Mouse (Mus musculus): ENCODE measurements around the gene Pdcd6ip. TPM values are rescaled to one million over a fixed set of nuclear protein-coding genes. Genes with fewer than 3 reads are reported as not detected.
A peak's percentile ranks its signal among the peaks of the same experiment; 100 is the strongest.
"Not testable (repeated sequence)": the region's sequence is repeated elsewhere in the genome, so short reads cannot be mapped to it uniquely, and the experiment has no call there.

Gene Pdcd6ip
- polyA plus RNA-seq, 1 experiment from 2014 or later, result 59.6 TPM

DNA sequence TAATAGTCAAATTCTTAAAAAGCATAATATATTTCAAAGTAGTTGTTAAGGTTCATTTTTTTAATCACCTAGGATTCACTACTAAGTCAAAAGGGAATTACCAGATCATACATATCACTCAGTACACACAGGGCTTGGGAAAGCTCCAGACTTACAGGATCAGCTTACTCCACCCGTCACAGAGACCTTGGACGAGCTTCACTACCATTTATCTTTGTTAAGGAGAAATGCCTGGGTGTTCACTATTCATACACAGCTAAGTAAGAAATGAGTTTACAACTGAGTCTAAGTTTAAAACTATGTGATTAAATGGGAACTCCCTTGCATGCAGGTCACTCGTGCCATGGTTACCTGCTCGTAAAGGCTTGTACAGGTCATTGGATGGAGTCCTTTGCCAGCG, 35.7 kb downstream of the Pdcd6ip start:
- no peak for ATAC-seq (ENCODE audit: low FRiP score)
- Histone ChIP-seq H3K9me3 (replicated peaks) (0 out of 2 replicates have a peak, but pooled peaks cover 8% of the 10 kb centered on the region), H3K36me3 (peaks cover 62% of the 10 kb centered on the region)

DNA sequence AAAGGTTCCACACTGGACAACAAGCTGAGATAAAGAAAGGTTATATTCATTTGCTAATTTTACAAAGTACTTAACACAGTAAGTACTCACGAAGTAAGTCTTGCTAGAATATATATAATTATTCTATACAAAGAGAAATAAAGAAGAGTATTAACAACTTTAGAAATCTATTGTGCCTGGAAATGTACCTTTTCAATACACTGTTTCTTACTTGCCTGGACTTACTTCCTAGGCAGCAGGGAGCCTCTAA, 37.3 kb downstream of the Pdcd6ip start:
- H3K27me3 ChIP-seq, result no peaks in the 10 kb centered on the region
- no peak overlapping the region for H3K4me3 ChIP-seq
- H3K9ac ChIP-seq, result no peak overlapping the region
- 95% methylated on average over 1 of the region's 1 CpGs for WGBS
- no peak for ATAC-seq (ENCODE audit: low FRiP score)
- no peak overlapping the region for H3K27ac ChIP-seq
- H3K4me1 ChIP-seq, result no peaks in the 10 kb centered on the region
- H3K36me3 ChIP-seq, result peaks cover 68% of the 10 kb centered on the region
- 0 out of 2 replicates have a peak, but pooled peaks cover 8% of the 10 kb centered on the region for H3K9me3 ChIP-seq (replicated peaks)
- H3K4me2 ChIP-seq (replicated peaks), result no peak overlapping the region

More for the DNA sequence above, 35.7 kb downstream of the Pdcd6ip start:
- Histone ChIP-seq H3K9ac (no peak overlapping the region), H3K4me1 (no peaks in the 10 kb centered on the region), H3K4me3 (no peak overlapping the region), H3K27ac (no peak overlapping the region), H3K27me3 (no peaks in the 10 kb centered on the region), H3K4me2 (replicated peaks) (no peak overlapping the region)
- WGBS, result 89% methylated on average over 5 of the region's 5 CpGs

DNA sequence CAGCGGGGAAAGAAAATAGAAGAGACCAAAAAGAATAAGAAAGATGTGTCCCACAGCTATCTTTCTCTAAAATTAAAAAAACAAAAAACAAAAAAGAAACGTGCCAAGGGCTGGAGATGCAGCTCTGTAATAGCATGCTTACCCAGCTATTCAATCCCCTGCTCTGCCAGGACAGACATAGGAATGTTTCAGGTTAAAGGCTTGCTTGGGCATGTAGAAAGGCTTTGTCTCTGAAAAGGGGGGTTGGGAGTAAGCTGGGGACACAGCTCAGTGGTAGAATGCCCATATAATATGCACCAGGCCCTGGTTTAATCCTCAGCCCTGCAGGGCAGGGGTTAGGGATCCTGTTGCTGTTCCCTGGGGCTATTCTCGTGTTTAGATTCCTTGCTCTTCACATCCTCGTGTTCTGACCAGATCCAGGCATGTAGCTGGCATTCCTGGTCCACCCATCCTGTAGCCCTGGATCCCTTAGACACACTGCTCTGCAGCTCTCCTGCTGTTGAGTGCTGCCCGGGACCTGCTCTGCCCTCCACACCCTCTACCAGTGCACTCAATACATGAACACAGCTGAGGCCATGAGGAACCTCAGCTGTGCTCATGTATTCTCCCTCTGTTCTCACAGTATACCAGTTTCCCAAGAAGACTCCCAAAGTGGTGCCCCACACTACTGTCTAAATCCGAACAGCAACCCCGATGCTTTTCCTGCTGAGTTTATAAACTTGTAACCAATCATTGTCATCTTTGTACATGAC, 37.8 kb downstream of the Pdcd6ip start:
- WGBS, result 84% methylated on average over 7 of the region's 7 CpGs
- no peaks in the 10 kb centered on the region for H3K27me3 ChIP-seq
- H3K9ac ChIP-seq, result no peak overlapping the region
- peaks cover 72% of the 10 kb centered on the region for H3K36me3 ChIP-seq
- H3K9me3 ChIP-seq (replicated peaks), result 0 out of 2 replicates have a peak, but pooled peaks cover 8% of the 10 kb centered on the region
- H3K4me1 ChIP-seq, result no peaks in the 10 kb centered on the region
- H3K4me3 ChIP-seq, result no peak overlapping the region
- H3K4me2 ChIP-seq (replicated peaks), result no peak overlapping the region
- no peak for ATAC-seq (ENCODE audit: low FRiP score)
- no peak overlapping the region for H3K27ac ChIP-seq

DNA sequence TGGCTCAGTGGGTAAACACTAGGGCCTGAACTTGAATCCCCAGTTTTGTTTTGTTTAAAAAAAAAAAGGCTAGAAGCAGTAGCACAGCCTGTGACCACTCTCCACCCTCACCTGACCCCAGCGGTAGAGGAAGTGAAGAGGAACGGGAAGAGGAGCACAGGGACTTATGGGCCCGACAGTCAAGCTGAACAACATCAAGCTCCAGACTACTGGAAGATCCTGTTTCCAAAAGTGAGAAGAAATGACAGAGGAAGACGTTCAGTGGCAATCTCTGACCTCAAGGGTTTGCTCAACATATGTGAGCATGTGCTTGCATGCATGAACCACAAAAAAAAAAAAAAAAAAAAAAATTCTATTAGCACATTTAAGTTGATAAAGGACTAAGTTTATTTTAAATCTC, 44.6 kb downstream of the Pdcd6ip start:
- 0 out of 2 replicates have a peak, but pooled peaks cover 7% of the 10 kb centered on the region for H3K9me3 ChIP-seq (replicated peaks)
- H3K27ac ChIP-seq, result no peak overlapping the region
- no peak for ATAC-seq (ENCODE audit: low FRiP score)
- H3K4me3 ChIP-seq, result no peak overlapping the region
- H3K4me1 ChIP-seq, result no peaks in the 10 kb centered on the region
- 91% methylated on average over 4 of the region's 4 CpGs for WGBS
- peaks cover 57% of the 10 kb centered on the region for H3K36me3 ChIP-seq
- no peaks in the 10 kb centered on the region for H3K27me3 ChIP-seq
- no peak overlapping the region for H3K4me2 ChIP-seq (replicated peaks)
- no peak overlapping the region for H3K9ac ChIP-seq

DNA sequence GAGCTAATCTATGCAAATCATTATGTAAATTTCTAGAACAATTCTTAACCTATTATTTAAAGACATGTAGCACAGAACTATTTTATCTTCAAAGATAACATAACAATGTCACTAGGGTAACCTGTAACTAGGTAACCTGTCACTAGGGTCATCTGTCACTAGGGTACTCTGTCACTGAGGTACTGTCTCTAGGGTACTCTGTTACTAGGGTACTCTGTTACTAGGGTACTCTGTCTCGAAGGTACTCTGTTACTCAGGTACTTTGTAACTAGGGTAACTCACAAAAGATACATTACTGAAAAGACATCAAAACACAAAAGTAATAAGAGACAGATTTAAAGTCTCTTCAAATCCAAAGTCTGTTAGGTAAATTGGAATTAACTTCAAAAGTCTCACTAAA, 50.2 kb downstream of the Pdcd6ip start:
- Histone ChIP-seq H3K9ac (no peak overlapping the region), H3K36me3 (peaks cover 61% of the 10 kb centered on the region), H3K9me3 (replicated peaks) (no peaks in the 10 kb centered on the region), H3K27ac (no peak overlapping the region), H3K4me3 (no peak overlapping the region), H3K27me3 (no peaks in the 10 kb centered on the region), H3K4me2 (replicated peaks) (no peak overlapping the region), H3K4me1 (no peaks in the 10 kb centered on the region)
- ATAC-seq (ENCODE audit: low FRiP score), result no peak
- WGBS, result 87% methylated on average over 1 of the region's 1 CpGs

DNA sequence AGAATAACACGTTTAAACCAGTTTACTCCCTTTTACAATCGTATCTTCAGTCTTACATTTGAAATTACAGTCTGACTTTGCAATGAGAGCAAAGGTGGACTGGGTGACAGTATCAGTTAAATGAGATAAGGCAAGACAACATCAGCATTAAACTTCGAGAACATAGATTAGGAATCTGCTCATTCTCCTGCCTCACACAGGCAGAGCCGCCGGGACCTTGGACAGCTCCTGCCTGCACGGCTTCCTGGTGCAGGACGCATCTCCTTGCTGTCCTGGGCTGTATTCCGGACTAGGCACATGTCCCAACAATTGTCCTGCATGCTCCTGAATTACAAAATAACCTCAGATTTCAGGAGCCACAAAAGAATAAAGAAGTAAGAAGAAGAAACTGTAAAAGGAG, 54.5 kb downstream of the Pdcd6ip start:
- Histone ChIP-seq H3K4me1 (no peaks in the 10 kb centered on the region), H3K9ac (no peak overlapping the region), H3K4me3 (no peak overlapping the region), H3K9me3 (replicated peaks) (no peaks in the 10 kb centered on the region), H3K4me2 (replicated peaks) (no peak overlapping the region), H3K27me3 (no peaks in the 10 kb centered on the region), H3K27ac (no peak overlapping the region), H3K36me3 (peaks cover 37% of the 10 kb centered on the region)
- WGBS, result 83% methylated on average over 8 of the region's 8 CpGs
- ATAC-seq (ENCODE audit: low FRiP score), result no peak

DNA sequence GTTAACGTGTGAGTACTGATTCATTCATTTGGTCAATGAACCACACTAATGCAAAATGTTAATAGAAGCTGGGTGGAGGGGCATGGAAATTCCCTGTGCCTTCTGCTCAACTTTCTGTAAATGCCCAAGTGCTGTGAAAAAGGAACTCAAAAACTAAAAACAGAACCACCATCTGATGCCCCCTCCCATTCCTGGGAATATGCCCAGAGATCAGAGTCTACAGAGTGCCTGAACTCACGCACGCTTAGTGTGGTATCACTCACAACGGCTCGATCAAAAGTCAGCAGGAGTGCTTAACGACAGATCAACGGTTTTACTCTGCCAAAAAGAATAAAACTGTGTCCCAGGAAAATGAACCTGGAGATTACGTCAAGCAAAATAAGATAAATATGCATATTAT, 57.3 kb downstream of the Pdcd6ip start:
- Histone ChIP-seq H3K27ac (no peak overlapping the region), H3K27me3 (no peaks in the 10 kb centered on the region), H3K4me1 (no peaks in the 10 kb centered on the region), H3K4me3 (no peak overlapping the region), H3K36me3 (peaks cover 20% of the 10 kb centered on the region), H3K4me2 (replicated peaks) (no peak overlapping the region), H3K9me3 (replicated peaks) (no peaks in the 10 kb centered on the region), H3K9ac (no peak overlapping the region)
- WGBS, result 89% methylated on average over 8 of the region's 8 CpGs
- no peak for ATAC-seq (ENCODE audit: low FRiP score)

DNA sequence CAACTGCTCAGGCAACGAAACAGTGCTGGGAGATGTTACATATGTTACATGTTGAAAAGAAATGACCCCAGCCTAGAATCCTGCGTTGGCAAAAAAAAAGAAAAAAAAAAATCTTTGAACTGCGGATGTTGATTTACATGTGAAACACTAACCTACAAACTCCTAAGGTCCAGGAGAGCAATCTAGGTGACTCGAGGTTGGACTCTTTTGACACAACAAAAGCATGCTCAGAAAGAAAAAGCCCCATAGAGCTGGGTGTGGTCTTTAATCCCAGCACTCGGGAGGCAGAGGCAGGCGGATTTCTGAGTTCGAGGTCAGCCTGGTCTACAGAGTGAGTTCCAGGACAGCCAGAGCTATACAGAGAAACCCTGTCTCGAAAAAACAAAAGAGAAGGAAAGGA, 58.8 kb downstream of the Pdcd6ip start:
- not testable (repeated sequence) for H3K4me1 ChIP-seq; H3K4me2 ChIP-seq (replicated peaks); H3K4me3 ChIP-seq; H3K27ac ChIP-seq; ATAC-seq (ENCODE audit: low FRiP score); H3K9ac ChIP-seq; H3K27me3 ChIP-seq; H3K9me3 ChIP-seq (replicated peaks)
- 82% methylated on average over 8 of the region's 8 CpGs for WGBS
- H3K36me3 ChIP-seq, result peaks cover 10% of the 10 kb centered on the region; the same call in 1 of the 2 replicates

DNA sequence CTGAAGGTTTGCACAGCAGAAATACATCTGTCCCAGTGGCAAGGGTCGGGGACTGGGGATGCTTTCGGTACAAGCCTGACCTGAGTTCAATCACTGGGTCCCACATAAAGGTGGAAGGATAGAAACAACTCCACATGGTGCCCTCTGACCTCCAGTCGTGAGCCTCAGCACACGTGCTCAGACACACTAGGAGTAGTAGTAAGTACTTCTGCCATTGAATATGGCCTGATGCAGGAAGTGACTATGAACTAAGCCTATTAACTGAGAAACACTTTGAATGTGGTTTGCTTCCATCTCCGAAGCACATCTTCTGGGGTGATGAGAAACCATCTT, 62.3 kb downstream of the Pdcd6ip start:
- H3K27me3 ChIP-seq, result no peaks in the 10 kb centered on the region
- no peak overlapping the region for H3K9ac ChIP-seq
- H3K36me3 ChIP-seq, result no peaks in the 10 kb centered on the region
- H3K4me3 ChIP-seq, result no peak overlapping the region
- ATAC-seq (ENCODE audit: low FRiP score), result peak; percentile 33; the same call in 1 of the 2 replicates
- H3K4me2 ChIP-seq (replicated peaks), result no peak overlapping the region
- peaks cover 4% of the 10 kb centered on the region; the same call in 1 of the 2 replicates for H3K4me1 ChIP-seq
- H3K27ac ChIP-seq, result no peak overlapping the region
- H3K9me3 ChIP-seq (replicated peaks), result no peaks in the 10 kb centered on the region
- 43% methylated on average over 5 of the region's 5 CpGs for WGBS

DNA sequence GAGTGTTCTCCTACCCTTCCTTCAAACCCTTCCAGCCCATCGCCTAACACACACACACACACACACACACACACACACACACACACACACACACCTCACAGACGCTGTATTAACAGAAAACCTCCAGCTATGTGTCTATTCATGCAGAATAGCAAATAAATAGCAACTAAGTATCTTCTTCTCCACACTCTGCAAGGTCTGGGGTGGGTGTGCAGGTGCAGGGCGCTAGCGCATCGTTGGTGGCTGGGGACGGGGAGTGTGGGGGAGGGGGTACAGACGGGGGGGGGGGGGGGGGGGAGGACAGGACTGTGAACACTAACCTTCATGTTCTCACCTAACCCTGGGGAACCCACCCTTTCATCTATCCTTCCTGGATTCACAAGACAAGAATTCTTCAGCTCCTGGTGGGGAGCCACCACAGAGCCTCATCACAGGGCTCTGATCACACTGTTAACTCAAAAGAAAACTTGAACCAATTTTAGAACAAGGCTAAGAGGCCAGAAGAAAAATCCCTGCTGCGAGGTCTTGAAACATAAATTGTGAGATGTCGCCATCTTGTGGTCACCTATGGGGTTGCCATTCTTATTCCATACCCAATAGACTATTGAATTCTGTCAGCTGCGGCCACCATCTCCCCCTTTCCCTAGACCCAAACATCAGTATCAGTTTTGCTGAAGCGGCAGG, 62.8 kb downstream of the Pdcd6ip start:
- Histone ChIP-seq H3K4me3 (no peak overlapping the region), H3K4me1 (peaks cover 4% of the 10 kb centered on the region; the same call in 1 of the 2 replicates), H3K36me3 (no peaks in the 10 kb centered on the region), H3K9ac (no peak overlapping the region), H3K4me2 (replicated peaks) (no peak overlapping the region), H3K27ac (no peak overlapping the region), H3K9me3 (replicated peaks) (no peaks in the 10 kb centered on the region), H3K27me3 (no peaks in the 10 kb centered on the region)
- WGBS, result 22% methylated on average over 7 of the region's 11 CpGs
- ATAC-seq (ENCODE audit: low FRiP score), result peak; percentile 36; the same call in 1 of the 2 replicates

DNA sequence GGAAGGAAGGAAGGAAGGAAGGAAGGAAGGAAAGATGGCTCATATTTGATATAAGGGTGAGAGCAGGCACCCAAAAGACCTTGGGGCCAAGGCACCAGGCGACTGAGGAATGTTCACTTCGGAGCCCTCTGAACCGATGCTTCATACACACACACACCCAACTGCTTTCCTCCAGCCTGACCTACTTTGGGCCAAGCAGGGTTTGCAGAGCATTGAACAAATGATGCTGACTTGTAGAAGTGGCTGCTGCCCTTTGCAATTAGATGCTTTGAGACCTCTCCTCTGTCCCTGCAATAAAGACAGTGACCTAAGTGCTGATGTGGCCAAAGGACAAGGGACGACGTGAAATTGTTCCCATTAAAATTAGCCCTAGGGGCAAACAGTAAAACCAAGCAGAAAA, 63.4 kb downstream of the Pdcd6ip start:
- WGBS, result 64% methylated on average over 5 of the region's 5 CpGs
- Histone ChIP-seq H3K36me3 (no peaks in the 10 kb centered on the region), H3K4me2 (replicated peaks) (no peak overlapping the region)

DNA sequence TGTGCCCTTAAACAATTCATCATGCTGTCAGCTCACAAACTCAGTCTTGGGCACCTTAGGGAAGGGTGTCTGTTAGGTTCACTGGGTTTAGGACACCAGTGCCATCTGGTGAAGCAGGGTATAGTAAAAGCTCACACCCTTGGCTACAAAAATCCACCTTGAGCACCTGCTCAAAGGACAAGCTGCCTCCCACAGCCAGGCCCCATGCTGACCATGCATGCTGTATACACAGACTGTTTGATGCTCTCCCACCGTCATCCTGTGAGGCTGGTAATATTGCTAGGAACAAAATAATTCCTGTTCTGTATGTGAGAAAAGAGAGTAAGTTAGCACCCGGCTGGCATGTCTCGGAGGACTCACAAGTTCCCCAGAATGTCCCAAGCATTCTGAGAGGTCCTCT, 64.0 kb downstream of the Pdcd6ip start:
- H3K9me3 ChIP-seq (replicated peaks), result no peaks in the 10 kb centered on the region
- no peak overlapping the region for H3K4me2 ChIP-seq (replicated peaks)
- WGBS, result 76% methylated on average over 3 of the region's 3 CpGs
- H3K27me3 ChIP-seq, result no peaks in the 10 kb centered on the region
- no peaks in the 10 kb centered on the region for H3K36me3 ChIP-seq
- no peak overlapping the region for H3K4me3 ChIP-seq
- H3K4me1 ChIP-seq, result peaks cover 4% of the 10 kb centered on the region; the same call in 1 of the 2 replicates
- no peak overlapping the region for H3K9ac ChIP-seq
- 0 out of 2 replicates have a peak, but pooled peaks have one; percentile 15 for ATAC-seq (ENCODE audit: low FRiP score)
- no peak overlapping the region; the same call in 1 of the 2 replicates for H3K27ac ChIP-seq

More for the DNA sequence above, 63.4 kb downstream of the Pdcd6ip start:
- Histone ChIP-seq H3K4me3 (no peak overlapping the region), H3K4me1 (peaks cover 4% of the 10 kb centered on the region; the same call in 1 of the 2 replicates), H3K27me3 (no peaks in the 10 kb centered on the region), H3K9ac (no peak overlapping the region), H3K9me3 (replicated peaks) (no peaks in the 10 kb centered on the region), H3K27ac (no peak overlapping the region)
- no peak for ATAC-seq (ENCODE audit: low FRiP score)

DNA sequence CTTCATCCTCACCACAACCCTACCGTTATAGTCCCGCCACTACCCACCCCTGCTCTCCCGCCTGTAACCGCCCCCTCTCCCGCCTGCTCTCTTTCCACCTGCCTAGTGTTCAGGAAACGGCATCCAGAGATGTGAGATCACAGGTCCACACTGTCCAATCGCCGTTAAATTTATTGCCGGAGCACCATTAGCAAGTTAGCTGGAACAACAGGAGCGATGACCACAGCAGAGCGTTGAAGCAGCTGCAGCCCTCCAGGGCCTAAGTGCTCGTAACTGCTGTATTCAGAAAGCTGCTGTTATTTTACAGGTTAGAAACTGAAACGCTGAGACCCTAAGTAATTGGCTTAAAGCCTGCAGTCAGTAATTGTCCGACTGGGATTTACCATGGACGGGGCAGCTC, 64.4 kb downstream of the Pdcd6ip start:
- no peaks in the 10 kb centered on the region for H3K27me3 ChIP-seq
- ATAC-seq (ENCODE audit: low FRiP score), result no peak
- no peak overlapping the region for H3K27ac ChIP-seq
- H3K9ac ChIP-seq, result no peak overlapping the region
- H3K36me3 ChIP-seq, result no peaks in the 10 kb centered on the region
- no peak overlapping the region for H3K4me2 ChIP-seq (replicated peaks)
- 71% methylated on average over 15 of the region's 15 CpGs for WGBS
- peaks cover 4% of the 10 kb centered on the region; the same call in 1 of the 2 replicates for H3K4me1 ChIP-seq
- no peaks in the 10 kb centered on the region for H3K9me3 ChIP-seq (replicated peaks)
- no peak overlapping the region for H3K4me3 ChIP-seq

Measured in hindbrain, embryonic 12.5 days (tissue).